Mouse (Mus musculus) lung, postnatal 0 days (tissue): ENCODE data around the gene Rnaseh2b.

Source experiments
- CTCF ChIP-seq: IDR thresholded peaks from 2 replicates; pipeline ENCODE4 v1.5.1; 2016; ENCODE audit warnings: antibody characterized with exemption, mild to moderate bottlenecking
- EP300 ChIP-seq: IDR thresholded peaks from 2 replicates; pipeline ENCODE4 v1.6.1; 2016; ENCODE audit warnings: antibody characterized with exemption, mild to moderate bottlenecking, control low read depth

DNA sequence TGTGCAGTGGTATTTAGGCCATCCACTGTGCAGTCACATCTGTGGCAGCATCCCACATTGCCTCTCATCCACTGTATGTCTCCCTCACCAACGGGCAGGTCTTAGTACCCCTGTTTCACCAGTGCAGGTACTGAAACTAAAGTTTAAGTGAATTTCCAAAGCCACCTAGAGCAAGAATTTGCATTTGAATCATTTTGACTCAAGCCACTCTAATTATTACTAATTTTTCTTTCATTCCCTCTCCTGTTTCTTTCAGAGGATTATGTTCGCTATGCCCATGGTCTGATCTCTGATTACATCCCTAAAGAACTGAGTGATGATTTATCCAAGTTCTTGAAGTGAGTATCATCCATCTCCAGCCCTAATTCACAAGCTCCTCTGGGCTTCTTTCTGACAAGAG is 71.4 kb downstream of the Rnaseh2b start:
- TF ChIP-seq CTCF (no peak), EP300 (no peak)
